Mouse (Mus musculus) CH12.LX (cell line): ENCODE results near the gene Znhit2.

Source experiments
- CTCF ChIP-seq, 2 experiments: IDR thresholded peaks in 1 of 2; conservative IDR thresholded peaks in 1 of 2; 2 replicates each; pipeline ENCODE4 v1.5.1; 2011 to 2012; ENCODE audit warnings: low read depth in 2 of 2, low read length in 2 of 2, improper control_type of control experiment in 1 of 2, inconsistent platforms in 1 of 2, mild to moderate bottlenecking in 1 of 2, moderate library complexity in 1 of 2
- E2F4 ChIP-seq: IDR thresholded peaks from 2 replicates; pipeline ENCODE4 v1.6.1; 2011; ENCODE audit warnings: low read depth, low read length, improper control_type of control experiment; ENCODE audit not compliant: insufficient replicate concordance
- ELF1 ChIP-seq: IDR thresholded peaks from 2 replicates; pipeline ENCODE4 v1.6.1; 2014; ENCODE audit warnings: low read depth, mild to moderate bottlenecking, inconsistent platforms, low read length, improper control_type of control experiment
- EP300 ChIP-seq: IDR thresholded peaks from 2 replicates; pipeline ENCODE4 v1.6.1; 2011; ENCODE audit warnings: low read length, improper control_type of control experiment
- KAT2A ChIP-seq: IDR thresholded peaks from 2 replicates; pipeline ENCODE4 v1.6.1; 2012; ENCODE audit warnings: low read length, improper control_type of control experiment, inconsistent platforms; ENCODE audit not compliant: insufficient replicate concordance
- MAFK ChIP-seq: IDR thresholded peaks from 2 replicates; pipeline ENCODE4 v1.6.1; 2011; ENCODE audit warnings: low read length, improper control_type of control experiment; ENCODE audit not compliant: insufficient replicate concordance
- NRF1 ChIP-seq: IDR thresholded peaks from 2 replicates; pipeline ENCODE4 v1.6.1; 2014; ENCODE audit warnings: low read depth, mild to moderate bottlenecking, inconsistent platforms, low read length, improper control_type of control experiment, moderate library complexity
- POLR2A ChIP-seq: IDR thresholded peaks from 2 replicates; pipeline ENCODE4 v1.6.1; 2011; ENCODE audit warnings: low read depth, mild to moderate bottlenecking, improper control_type of control experiment, low read length
- USF2 ChIP-seq: conservative IDR thresholded peaks from 2 replicates; pipeline ENCODE4 v1.6.1; 2011; ENCODE audit warnings: low read depth, low read length, improper control_type of control experiment
- ZC3H11A ChIP-seq: IDR thresholded peaks from 2 replicates; pipeline ENCODE4 v1.6.1; 2012; ENCODE audit warnings: low read depth, mild to moderate bottlenecking, inconsistent platforms, low read length, improper control_type of control experiment
- ZKSCAN1 ChIP-seq: IDR thresholded peaks from 2 replicates; pipeline ENCODE4 v1.6.1; 2012; ENCODE audit warnings: low read depth, inconsistent platforms, low read length, improper control_type of control experiment, borderline replicate concordance
- ZMIZ1 ChIP-seq: IDR thresholded peaks from 2 replicates; pipeline ENCODE4 v1.6.1; 2012; ENCODE audit warnings: low read depth, mild to moderate bottlenecking, inconsistent platforms, low read length, improper control_type of control experiment

DNA sequence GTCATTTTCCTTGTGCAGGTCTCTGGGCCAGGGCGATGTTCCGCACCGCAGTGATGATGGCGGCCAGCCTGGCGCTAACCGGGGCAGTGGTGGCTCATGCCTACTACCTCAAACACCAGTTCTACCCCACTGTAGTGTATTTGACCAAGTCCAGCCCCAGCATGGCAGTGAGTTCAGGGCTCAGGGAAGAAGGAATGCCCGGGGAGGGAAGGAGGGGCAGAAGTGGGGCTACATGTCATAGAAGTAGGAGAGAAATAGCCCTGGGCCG lies 13.2 kb upstream of the Znhit2 start:
- no peak for TF ChIP-seq ZMIZ1
- no peak for TF ChIP-seq EP300
- no peak for TF ChIP-seq POLR2A
- TF ChIP-seq CTCF (conservative IDR thresholded peaks at IDR 0.05 in 1 of 2, IDR thresholded peaks at IDR 0.05 in 1 of 2; ENCODE audit: low read depth in 2 of 2, low read length in 2 of 2): no peak
- TF ChIP-seq KAT2A: no peak
- no peak for TF ChIP-seq NRF1
- TF ChIP-seq ZKSCAN1: no peak
- TF ChIP-seq ZC3H11A: no peak
- no peak for TF ChIP-seq MAFK
- no peak for TF ChIP-seq USF2
- TF ChIP-seq ELF1: no peak
- no peak for TF ChIP-seq E2F4
